Mouse (Mus musculus): ENCODE measurements at regions not wholly inside any gene's neighbourhood (a gene's known extent, or its start where the extent isn't known, plus 50 kb on each side); places are given as distances from the start of the nearest gene placed in this dataset.
A peak's percentile ranks its signal among the peaks of the same experiment; 100 is the strongest.

DNA sequence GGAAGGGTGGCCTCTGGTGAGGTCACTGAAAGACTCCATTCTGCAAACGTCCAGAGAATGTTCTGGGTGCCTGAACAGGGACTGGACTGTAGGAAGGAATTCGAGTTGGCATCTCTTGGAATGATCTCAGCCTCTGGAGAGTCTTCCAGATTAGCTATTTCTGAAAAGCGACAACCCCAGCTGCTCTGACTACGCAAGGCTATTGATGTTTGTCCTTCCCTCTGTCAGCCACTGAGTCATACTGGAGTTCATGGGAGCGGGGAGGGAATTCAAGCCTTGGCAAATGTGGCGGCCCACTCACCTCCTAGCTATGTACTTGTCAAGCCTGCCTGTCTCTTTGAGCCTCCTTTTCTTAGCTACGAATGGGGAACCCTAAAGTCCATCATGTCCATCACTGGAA lies 182.4 kb downstream of the Tle3 start:
- Histone ChIP-seq H3K4me1 (replicated peaks; ENCODE audit: control insufficient read depth, insufficient read depth, low read length) (0 out of 2 replicates have a peak, but pooled peaks cover 2% of the 10 kb centered on the region), H3K9me3 (ENCODE audit: control insufficient read depth, low read length) (no peaks in the 10 kb centered on the region), H3K36me3 (replicated peaks; ENCODE audit: control insufficient read depth, insufficient read depth) (no peaks in the 10 kb centered on the region), H3K4me3 (replicated peaks; ENCODE audit: low read length) (no peak overlapping the region), H3K9ac (no peak overlapping the region), H3K27ac (no peak overlapping the region), H3K4me2 (replicated peaks) (no peak overlapping the region), H3K27me3 (ENCODE audit: control insufficient read depth, insufficient read depth, low read length) (no peaks in the 10 kb centered on the region)
- ATAC-seq (ENCODE audit: low FRiP score) (no peak), DNase-seq (ENCODE audit: low spot score) (no peak)
- 79% methylated on average over 7 of the region's 7 CpGs for WGBS

DNA sequence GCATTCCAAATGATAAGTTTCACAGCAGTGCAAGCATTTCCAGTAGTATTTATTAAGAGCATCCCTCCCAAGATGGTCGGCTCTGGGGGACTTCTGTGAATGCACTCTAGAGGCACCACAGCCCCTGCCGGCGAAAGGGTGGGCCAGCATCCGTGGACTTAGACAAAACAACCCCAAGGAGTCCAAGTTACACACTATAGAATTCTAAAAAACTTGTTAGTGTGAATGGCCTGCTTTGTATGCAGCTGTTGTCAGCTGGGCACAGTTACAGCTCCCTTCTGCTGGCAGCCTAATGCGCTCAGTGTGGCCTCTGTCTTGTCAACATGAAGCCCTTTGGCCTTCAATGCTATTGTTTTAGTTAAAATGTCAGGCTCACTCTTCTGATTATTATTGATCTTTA lies 181.5 kb downstream of the Tle3 start:
- Histone ChIP-seq H3K9me3 (ENCODE audit: control insufficient read depth, low read length) (no peaks in the 10 kb centered on the region), H3K4me1 (replicated peaks; ENCODE audit: control insufficient read depth, insufficient read depth, low read length) (0 out of 2 replicates have a peak, but pooled peaks cover 4% of the 10 kb centered on the region), H3K9ac (no peak overlapping the region), H3K27me3 (ENCODE audit: control insufficient read depth, insufficient read depth, low read length) (no peaks in the 10 kb centered on the region), H3K36me3 (replicated peaks; ENCODE audit: control insufficient read depth, insufficient read depth) (no peaks in the 10 kb centered on the region), H3K27ac (no peak overlapping the region), H3K4me3 (replicated peaks; ENCODE audit: low read length) (no peak overlapping the region), H3K4me2 (replicated peaks) (no peak overlapping the region)
- WGBS = 40% methylated on average over 5 of the region's 5 CpGs
- DNase-seq (ENCODE audit: low spot score) (no peak), ATAC-seq (ENCODE audit: low FRiP score) (no peak)

DNA sequence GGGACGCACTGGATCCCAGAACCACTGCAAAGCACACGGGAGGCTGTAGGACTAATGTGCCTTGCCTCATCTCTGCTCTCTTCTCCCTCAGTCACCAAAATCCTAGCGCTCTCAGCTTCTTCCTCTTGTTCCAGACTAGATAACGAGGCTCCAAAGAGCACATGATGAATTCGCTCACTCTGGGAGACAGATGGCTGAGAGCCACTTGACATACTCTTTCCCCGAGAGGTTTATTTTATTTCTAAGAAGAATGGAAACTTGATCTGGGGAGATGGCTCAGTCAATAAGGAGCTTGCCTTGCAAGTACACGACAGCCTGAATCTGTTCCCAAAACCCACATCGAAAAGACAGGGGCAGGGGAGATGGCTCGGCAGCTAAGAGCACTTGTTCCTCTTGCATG lies 179.2 kb downstream of the Tle3 start:
- H3K4me2 ChIP-seq (replicated peaks) = no peak overlapping the region
- no peaks in the 10 kb centered on the region for H3K27me3 ChIP-seq (ENCODE audit: control insufficient read depth, insufficient read depth, low read length)
- H3K4me1 ChIP-seq (replicated peaks; ENCODE audit: control insufficient read depth, insufficient read depth, low read length) = 0 out of 2 replicates have a peak, but pooled peaks cover 4% of the 10 kb centered on the region
- H3K36me3 ChIP-seq (replicated peaks; ENCODE audit: control insufficient read depth, insufficient read depth) = no peaks in the 10 kb centered on the region
- no peak overlapping the region for H3K4me3 ChIP-seq (replicated peaks; ENCODE audit: low read length)
- ATAC-seq (ENCODE audit: low FRiP score) (no peak), DNase-seq (ENCODE audit: low spot score) (no peak)
- H3K9me3 ChIP-seq (ENCODE audit: control insufficient read depth, low read length) = no peaks in the 10 kb centered on the region
- WGBS = 51% methylated on average over 9 of the region's 9 CpGs
- H3K27ac ChIP-seq = no peak overlapping the region
- H3K9ac ChIP-seq = no peak overlapping the region

DNA sequence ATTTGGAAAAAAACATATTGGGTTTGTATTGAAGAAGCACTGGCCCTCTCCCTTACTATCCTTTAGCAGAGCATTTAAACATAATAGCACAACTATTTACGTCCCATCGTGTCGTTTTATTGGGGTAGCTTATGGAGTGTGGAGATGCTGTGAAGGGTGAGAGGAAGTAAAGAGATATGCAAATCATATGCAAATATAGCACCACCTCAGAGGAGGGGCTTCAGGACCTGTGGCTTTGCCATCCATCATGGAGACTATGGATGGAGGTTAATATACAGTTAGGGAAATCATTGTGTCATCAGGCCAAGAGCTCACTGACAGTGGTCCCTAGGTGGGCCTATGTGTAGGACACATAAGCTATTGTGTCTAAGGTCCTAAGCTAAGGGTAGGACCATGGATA lies 178.2 kb downstream of the Tle3 start:
- H3K4me2 ChIP-seq (replicated peaks) = no peak overlapping the region
- no peak overlapping the region for H3K9ac ChIP-seq
- no peaks in the 10 kb centered on the region for H3K27me3 ChIP-seq (ENCODE audit: control insufficient read depth, insufficient read depth, low read length)
- DNase-seq (ENCODE audit: low spot score) (no peak), ATAC-seq (ENCODE audit: low FRiP score) (no peak)
- H3K9me3 ChIP-seq (ENCODE audit: control insufficient read depth, low read length) = no peaks in the 10 kb centered on the region
- no peak overlapping the region for H3K27ac ChIP-seq
- no peaks in the 10 kb centered on the region for H3K36me3 ChIP-seq (replicated peaks; ENCODE audit: control insufficient read depth, insufficient read depth)
- 63% methylated on average over 3 of the region's 3 CpGs for WGBS
- 0 out of 2 replicates have a peak, but pooled peaks cover 4% of the 10 kb centered on the region for H3K4me1 ChIP-seq (replicated peaks; ENCODE audit: control insufficient read depth, insufficient read depth, low read length)
- H3K4me3 ChIP-seq (replicated peaks; ENCODE audit: low read length) = no peak overlapping the region

DNA sequence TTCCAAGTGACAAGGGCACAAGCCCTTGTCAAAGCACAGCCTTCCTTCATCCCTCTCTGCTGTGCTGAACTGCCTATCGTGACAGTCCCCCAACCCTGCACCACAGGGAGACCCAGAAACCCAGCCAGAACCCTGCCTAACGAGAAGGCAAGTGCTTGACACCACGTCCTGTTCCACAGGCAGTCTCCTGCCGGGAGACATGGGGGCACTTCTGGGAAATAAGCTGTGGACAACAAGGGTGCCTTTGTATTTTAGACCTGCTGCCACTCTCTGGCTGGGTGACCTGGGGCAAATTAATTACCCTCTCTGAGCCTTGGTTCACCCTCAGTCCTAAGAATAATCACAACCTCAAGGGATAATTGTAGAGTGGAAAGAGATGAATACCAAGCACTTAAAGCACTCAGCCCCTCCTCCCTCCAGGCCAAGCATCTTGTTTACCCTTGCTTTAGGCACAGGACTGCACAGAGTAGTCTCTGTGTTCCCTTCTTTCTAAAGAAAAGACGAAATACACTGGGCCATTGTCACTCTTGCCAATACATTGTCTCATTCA lies 177.6 kb downstream of the Tle3 start:
- H3K9ac ChIP-seq = no peak overlapping the region
- H3K4me1 ChIP-seq (replicated peaks; ENCODE audit: control insufficient read depth, insufficient read depth, low read length) = 0 out of 2 replicates have a peak, but pooled peaks cover 4% of the 10 kb centered on the region
- DNase-seq (ENCODE audit: low spot score) = peak; percentile 50
- no peak overlapping the region for H3K4me3 ChIP-seq (replicated peaks; ENCODE audit: low read length)
- H3K27me3 ChIP-seq (ENCODE audit: control insufficient read depth, insufficient read depth, low read length) = no peaks in the 10 kb centered on the region
- WGBS = 18% methylated on average over 5 of the region's 5 CpGs
- no peaks in the 10 kb centered on the region for H3K36me3 ChIP-seq (replicated peaks; ENCODE audit: control insufficient read depth, insufficient read depth)
- H3K9me3 ChIP-seq (ENCODE audit: control insufficient read depth, low read length) = no peaks in the 10 kb centered on the region
- no peak overlapping the region for H3K4me2 ChIP-seq (replicated peaks)
- H3K27ac ChIP-seq = no peak overlapping the region
- peak; percentile 86 for ATAC-seq (ENCODE audit: low FRiP score)

DNA sequence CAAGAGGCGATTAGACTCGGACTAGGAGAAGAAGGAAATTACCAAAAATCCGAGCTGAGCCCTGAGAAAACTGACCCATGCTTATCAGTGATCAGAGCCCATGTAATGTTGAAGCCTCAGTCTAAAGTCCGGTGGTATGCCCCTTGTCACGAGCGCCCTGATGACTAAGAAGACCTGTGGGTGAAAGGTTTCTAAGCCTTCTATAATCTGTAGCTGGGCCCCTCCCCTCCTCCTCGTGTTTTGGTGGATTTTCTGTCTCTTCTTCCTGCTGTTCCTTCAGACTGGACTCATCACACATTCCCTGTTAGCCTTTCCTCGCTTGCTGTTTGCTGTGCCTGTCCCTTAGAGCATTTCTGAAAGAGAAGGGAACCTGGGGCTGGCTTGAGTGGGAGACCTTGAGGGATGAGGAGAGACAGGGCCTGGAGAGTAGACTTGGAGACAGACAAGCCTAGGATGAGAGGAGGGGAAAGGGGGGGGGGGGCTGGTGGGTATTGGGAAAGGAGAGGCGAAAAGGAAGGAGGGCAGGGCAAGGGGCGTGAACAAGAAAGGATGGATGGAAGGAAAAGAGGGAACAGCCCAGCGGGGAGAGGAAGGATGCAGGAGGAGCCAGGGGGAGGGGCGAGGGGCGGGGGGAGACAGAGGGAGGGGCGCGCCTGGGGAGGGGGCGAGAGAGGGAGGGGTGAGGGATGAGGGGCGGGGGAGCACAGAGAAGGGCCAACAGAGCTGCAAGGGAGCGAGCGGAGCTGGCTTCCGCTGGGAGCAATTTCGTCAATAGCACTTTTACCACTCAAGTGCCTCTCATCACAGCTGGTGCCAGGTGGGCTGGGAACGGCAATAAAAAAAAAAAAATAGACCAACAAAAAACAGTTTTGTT lies 165.4 kb downstream of the Tle3 start:
- WGBS = 20% methylated on average over 19 of the region's 22 CpGs
- Histone ChIP-seq H3K4me1 (replicated peaks; ENCODE audit: control insufficient read depth, insufficient read depth, low read length) (peaks cover 12% of the 10 kb centered on the region), H3K27ac (no peak overlapping the region), H3K36me3 (replicated peaks; ENCODE audit: control insufficient read depth, insufficient read depth) (no peaks in the 10 kb centered on the region), H3K27me3 (ENCODE audit: control insufficient read depth, insufficient read depth, low read length) (no peaks in the 10 kb centered on the region), H3K4me2 (replicated peaks) (peak overlapping the region; percentile 15), H3K9ac (no peak overlapping the region), H3K9me3 (ENCODE audit: control insufficient read depth, low read length) (no peaks in the 10 kb centered on the region), H3K4me3 (replicated peaks; ENCODE audit: low read length) (no peak overlapping the region)
- DNase-seq (ENCODE audit: low spot score) (no peak), ATAC-seq (ENCODE audit: low FRiP score) (no peak)

DNA sequence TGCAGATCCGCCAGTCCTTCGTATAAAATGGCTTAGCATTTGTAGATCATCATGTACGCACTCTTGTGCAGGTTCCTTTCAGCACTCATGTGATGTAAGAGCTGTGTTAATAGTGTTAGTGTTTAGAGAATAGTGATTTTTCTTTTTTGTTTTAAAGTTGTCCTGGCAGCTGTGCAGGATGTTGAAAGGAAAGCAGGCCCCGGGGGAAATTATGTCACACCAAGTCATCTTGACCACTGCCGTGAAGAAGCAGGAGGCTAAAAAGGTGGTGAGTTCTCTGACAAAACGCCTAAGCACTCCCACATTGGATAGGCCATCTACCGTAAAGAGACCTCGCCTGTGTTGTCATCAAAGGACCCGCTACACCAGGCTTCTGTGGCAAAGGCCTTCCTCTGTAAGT lies 161.1 kb downstream of the Tle3 start:
- Histone ChIP-seq H3K9me3 (ENCODE audit: control insufficient read depth, low read length) (no peaks in the 10 kb centered on the region), H3K4me3 (replicated peaks; ENCODE audit: low read length) (no peak overlapping the region), H3K9ac (no peak overlapping the region), H3K4me2 (replicated peaks) (no peak overlapping the region), H3K36me3 (replicated peaks; ENCODE audit: control insufficient read depth, insufficient read depth) (no peaks in the 10 kb centered on the region), H3K27me3 (ENCODE audit: control insufficient read depth, insufficient read depth, low read length) (no peaks in the 10 kb centered on the region), H3K27ac (no peak overlapping the region), H3K4me1 (replicated peaks; ENCODE audit: control insufficient read depth, insufficient read depth, low read length) (peaks cover 37% of the 10 kb centered on the region)
- DNase-seq (ENCODE audit: low spot score) = no peak
- ATAC-seq (ENCODE audit: low FRiP score) = no peak
- 81% methylated on average over 9 of the region's 9 CpGs for WGBS

DNA sequence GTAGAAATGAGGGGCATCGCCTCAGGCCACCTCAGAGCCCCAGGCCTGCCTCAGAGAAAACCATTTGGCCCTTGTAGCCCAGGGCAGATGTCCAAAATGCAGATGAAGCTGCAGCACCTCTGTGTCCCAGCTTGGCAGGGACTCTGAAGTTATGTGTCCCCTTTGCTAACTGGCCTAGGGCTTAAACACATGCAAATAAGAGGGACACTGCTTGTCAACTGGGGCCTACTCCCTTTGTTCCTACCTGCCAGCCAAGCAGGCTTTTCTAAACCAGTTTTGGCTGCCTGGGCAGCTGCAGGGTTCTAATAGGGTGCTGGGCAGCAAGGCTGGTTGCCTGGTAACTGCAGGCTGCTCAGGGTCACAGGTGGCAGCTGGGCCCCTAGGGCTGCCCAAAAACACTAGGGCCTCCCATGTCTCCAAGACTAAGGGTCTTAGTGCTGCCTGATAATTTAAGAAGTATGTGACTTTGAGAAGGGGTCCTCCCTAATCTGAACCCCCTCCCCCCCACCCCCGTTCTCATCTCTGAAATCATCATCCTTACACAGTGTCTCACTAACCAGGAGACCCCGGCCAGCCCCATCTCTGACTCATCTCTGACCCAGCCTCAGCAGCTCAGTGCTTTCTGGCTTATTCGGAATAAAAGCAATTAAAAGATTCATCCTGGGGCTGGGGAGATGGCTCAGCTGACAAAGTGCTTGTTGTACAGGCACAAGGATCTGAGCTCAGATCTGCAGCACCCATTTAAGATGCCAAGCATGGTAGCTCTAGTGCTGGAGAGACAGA lies 158.3 kb downstream of the Tle3 start:
- H3K4me1 ChIP-seq (replicated peaks; ENCODE audit: control insufficient read depth, insufficient read depth, low read length) = peaks cover 38% of the 10 kb centered on the region
- H3K4me2 ChIP-seq (replicated peaks) = no peak overlapping the region
- no peak overlapping the region for H3K27ac ChIP-seq
- H3K9ac ChIP-seq = no peak overlapping the region
- H3K9me3 ChIP-seq (ENCODE audit: control insufficient read depth, low read length) = no peaks in the 10 kb centered on the region
- 15% methylated on average over 4 of the region's 4 CpGs for WGBS
- ATAC-seq (ENCODE audit: low FRiP score) (peak; percentile 69; the same call in 1 of the 2 replicates), DNase-seq (ENCODE audit: low spot score) (no peak)
- H3K4me3 ChIP-seq (replicated peaks; ENCODE audit: low read length) = no peak overlapping the region
- H3K27me3 ChIP-seq (ENCODE audit: control insufficient read depth, insufficient read depth, low read length) = no peaks in the 10 kb centered on the region
- H3K36me3 ChIP-seq (replicated peaks; ENCODE audit: control insufficient read depth, insufficient read depth) = no peaks in the 10 kb centered on the region

DNA sequence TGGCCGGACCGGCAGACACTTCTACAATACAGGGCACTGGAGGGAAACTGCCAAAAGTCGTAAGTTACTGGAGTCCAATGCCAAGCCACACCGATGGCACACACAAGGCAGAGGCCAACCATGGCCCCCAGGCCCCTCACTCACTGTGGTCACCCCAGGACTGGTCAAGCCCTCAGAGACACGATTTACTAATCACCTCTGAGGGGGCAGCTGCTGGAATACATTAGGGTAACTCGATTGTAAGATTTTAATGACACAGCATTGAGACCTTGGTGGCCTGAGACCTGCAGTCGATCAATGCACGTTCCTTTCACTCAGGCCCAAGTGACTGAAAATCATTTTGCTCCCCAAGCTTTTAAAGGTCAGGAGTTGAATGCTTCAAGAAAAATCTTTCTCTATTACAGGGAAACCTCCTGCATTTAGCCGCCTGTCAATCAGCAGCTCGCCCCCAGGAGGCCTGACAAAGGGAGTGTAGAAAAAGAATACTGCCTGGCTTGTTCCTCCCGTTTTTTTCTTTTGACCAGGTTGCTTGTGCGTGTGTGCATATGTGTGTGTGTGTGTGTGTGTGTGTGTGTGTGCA lies 156.2 kb downstream of the Tle3 start:
- DNase-seq (ENCODE audit: low spot score) = no peak
- peaks cover 38% of the 10 kb centered on the region for H3K4me1 ChIP-seq (replicated peaks; ENCODE audit: control insufficient read depth, insufficient read depth, low read length)
- no peaks in the 10 kb centered on the region for H3K9me3 ChIP-seq (ENCODE audit: control insufficient read depth, low read length)
- H3K9ac ChIP-seq = no peak overlapping the region
- H3K36me3 ChIP-seq (replicated peaks; ENCODE audit: control insufficient read depth, insufficient read depth) = no peaks in the 10 kb centered on the region
- no peak overlapping the region for H3K4me2 ChIP-seq (replicated peaks)
- 0 out of 2 replicates have a peak overlapping the region, but pooled peaks have one; percentile 11 for H3K27ac ChIP-seq
- WGBS = 28% methylated on average over 12 of the region's 12 CpGs
- no peaks in the 10 kb centered on the region for H3K27me3 ChIP-seq (ENCODE audit: control insufficient read depth, insufficient read depth, low read length)
- no peak for ATAC-seq (ENCODE audit: low FRiP score)
- no peak overlapping the region for H3K4me3 ChIP-seq (replicated peaks; ENCODE audit: low read length)

Measured in hindbrain, embryonic 14.5 days (tissue).